Mouse (Mus musculus): Measurements from ENCODE around the gene Agtpbp1.
"Not testable (repeated sequence)": the region's sequence is repeated elsewhere in the genome, so short reads cannot be mapped to it uniquely, and the experiment has no call there.

Gene Agtpbp1

GRCm38 (mm10) chr13:59584947-59585647 lies at the start of gene Agtpbp1, which contains the start of gene Naa35:
TSS of gene Agtpbp1 (minus strand) at chr13:59585227.
TSS of gene Naa35 (plus strand) at chr13:59585259.
- peak; percentile 100 for DNase-seq

GRCm38 (mm10) chr13:59634637-59635036 lies 49.6 kb upstream of the Agtpbp1 start:
- no peak for DNase-seq

DNA sequence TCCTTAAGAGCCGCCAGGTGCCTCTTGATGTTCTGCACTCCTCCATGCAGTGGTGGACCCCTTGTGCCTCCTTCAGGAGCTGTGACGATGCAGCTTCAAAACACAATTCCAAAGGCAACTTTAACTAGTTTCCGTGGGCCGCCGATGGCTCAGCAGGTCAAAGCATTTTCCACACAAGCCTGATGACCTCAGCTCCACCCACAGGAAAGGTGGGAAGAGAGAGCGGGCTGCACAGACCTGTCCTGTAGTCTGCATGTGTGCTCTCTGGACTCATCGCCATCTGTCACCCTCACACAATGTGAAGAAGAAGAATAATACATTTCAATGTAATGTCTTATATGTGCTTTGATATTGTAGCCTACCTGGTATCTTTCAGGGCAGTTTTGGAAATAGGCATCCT lies 41.7 kb upstream of the Agtpbp1 start:
- DNase-seq = peak in 1 of 2 experiments; percentile 24

DNA sequence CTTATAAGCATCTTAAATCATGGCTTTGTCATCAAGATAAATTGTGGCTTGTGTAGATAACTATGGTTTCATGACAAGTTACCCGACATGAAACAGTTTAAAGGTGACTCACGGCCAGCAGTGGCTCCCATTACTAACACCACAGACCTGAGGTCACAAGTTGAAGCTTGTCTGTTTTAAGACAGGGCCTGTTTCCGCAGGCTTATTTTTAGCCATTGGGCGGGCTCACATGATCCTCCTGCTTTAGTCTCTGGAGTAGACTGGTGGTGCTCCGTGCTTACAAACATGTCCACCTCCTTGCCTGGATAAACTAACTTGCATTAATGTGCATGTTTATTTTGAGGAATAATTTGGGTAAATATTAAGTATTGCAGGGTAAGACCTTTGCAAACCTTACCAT lies 39.9 kb upstream of the Agtpbp1 start:
- DNase-seq = no peak

- no peak for DNase-seq
Measured at GRCm38 (mm10) chr13:59624389-59624788, 39.4 kb upstream of the Agtpbp1 start.

GRCm38 (mm10) chr13:59621643-59622489 lies 36.8 kb upstream of the Agtpbp1 start:
- no peak for DNase-seq

- no peak for DNase-seq
Measured at GRCm38 (mm10) chr13:59618463-59618862, 33.4 kb upstream of the Agtpbp1 start.

- no peak for DNase-seq
Measured at GRCm38 (mm10) chr13:59615554-59615953, 30.5 kb upstream of the Agtpbp1 start.

- no peak for DNase-seq
Measured at GRCm38 (mm10) chr13:59615152-59615551, 30.1 kb upstream of the Agtpbp1 start.

DNA sequence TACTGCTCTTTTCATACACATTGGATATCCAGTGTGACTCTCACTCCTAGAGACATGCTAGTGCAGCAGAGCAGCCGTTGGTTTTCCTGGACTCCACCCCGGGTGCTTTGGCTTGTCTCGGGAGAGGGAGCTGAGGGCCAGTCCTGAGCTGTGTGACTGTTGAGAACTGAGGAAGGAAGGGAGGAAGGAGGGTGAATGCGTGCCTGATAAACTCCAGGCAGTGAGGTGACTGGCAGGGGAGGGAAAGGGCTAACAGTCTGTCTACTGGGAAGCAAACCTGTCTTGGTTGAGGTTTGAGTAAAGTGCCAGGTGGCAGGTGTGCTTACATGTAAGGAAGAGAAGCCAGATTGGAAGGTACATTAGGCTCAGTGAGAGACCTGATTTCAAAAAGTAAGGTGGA lies 28.8 kb upstream of the Agtpbp1 start:
- no peak for DNase-seq

DNA sequence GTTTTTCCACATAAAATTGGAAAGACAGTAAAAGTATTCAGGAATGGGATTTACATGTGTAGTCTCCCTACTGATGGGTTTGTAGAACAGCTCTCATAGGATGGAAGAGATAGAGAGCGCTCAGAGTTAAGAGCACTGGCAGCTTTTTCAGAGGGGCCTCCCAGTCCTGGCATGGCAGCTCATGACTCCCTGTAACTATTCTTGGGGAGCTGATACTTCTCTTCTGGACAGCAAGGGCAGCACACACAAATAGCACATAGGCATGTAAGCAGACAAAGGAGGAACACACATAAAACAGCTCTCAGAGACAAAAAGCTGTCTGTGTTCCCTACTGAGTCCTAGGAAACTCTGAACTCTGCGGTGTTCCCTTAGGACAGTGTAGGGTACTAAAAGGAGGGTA lies 25.4 kb upstream of the Agtpbp1 start:
- no peak for DNase-seq

DNA sequence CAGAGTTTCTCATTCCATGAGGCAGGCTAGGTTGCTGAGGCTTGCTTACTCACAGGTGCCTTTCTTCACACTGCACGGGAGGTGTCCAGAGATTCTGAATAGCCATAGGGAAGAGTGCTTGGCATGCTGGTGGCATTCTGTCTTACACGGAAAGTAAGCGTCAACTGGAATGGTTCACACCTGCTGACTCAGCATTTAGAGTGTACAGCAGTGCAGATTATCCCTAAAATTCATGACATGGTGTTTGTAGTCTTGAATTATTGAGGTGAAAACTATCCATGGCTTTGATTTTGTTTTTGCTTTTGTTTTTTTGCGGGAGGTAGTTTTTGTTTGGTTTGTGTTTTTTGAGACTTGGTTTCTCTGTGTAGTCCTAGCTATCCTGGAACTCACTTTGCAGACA lies 24.9 kb upstream of the Agtpbp1 start:
- DNase-seq = no peak

DNA sequence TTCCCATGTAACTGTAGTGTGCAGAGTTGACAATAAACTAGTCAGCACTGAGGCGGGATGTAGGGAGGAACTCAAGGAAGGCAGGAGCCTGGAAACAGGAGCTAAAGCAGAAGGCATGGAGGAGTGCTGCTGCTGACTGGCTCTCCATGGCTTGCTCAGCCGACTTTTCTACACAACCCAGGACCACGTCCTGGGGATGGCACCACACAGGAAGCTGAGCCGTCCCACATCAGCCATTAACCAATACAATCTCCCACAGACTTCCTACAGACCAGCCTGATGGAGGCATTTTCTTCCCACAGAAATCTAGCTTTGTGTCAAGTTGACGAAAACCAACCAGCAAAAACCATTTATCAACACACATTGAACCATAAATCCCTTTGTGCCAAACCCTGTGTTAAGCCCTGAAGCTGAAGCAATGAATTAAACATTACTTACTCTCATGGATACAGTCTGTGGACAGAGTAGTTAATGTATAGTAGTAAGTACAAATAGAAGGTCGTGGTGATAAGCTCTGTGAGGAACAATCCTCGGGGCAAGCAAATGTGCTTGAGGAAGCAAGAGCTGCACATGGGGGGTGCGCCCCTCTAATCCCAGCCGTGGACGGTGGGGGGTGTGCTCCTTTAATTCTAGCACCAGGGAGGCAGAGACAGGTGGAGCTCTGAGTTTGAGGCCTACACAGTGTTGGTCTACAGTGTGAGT lies 20.3 kb upstream of the Agtpbp1 start:
- DNase-seq = no peak

- DNase-seq = no peak
Measured at GRCm38 (mm10) chr13:59604511-59604910, 19.5 kb upstream of the Agtpbp1 start.

- DNase-seq = no peak
Measured at GRCm38 (mm10) chr13:59603096-59603495, 18.1 kb upstream of the Agtpbp1 start.

- DNase-seq = no peak
Measured at GRCm38 (mm10) chr13:59592630-59593029, 7.6 kb upstream of the Agtpbp1 start.

DNA sequence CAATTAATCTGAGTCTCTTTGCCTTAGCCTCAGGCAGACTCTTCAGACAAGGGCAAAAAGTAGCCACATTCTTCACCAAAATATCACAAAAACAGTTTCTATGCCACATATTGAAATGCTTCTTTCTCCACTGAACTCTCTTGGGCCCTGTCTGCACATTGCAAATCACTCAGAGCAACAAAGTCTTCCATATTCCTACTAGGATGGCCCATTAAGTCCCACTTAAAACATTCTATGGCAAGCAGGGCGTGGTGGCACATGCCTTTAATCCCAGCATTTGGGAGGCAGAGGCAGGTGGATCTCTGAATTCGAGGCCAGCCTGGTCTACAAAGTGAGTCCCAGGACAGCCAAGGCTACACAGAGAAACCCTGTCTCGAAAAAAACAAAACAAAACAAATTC lies 7.0 kb upstream of the Agtpbp1 start:
- DNase-seq = not testable (repeated sequence)

- DNase-seq = no peak
Measured at GRCm38 (mm10) chr13:59590691-59591090, 5.7 kb upstream of the Agtpbp1 start.

- DNase-seq = no peak
Measured at GRCm38 (mm10) chr13:59589672-59590071, 4.6 kb upstream of the Agtpbp1 start.

DNA sequence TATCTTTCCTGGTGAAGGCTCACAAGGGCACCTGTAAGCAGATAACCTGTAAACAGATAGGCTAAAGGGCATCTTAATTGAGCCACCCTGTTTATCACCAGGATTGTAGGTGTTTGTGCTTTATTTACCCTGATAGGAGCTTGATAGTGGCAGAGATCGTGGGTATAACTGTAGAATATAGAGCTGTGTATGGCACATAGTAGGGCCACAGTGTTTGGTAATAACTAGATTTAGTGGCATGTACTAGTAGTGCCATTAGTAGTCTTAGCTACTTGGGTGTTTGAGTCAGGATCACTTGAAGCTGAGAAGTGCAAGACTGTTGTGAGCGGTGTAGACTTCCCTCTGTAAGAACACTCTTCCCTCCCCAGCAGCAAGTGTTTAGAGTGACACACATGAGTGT lies 2.2 kb upstream of the Agtpbp1 start:
- DNase-seq = no peak

DNA sequence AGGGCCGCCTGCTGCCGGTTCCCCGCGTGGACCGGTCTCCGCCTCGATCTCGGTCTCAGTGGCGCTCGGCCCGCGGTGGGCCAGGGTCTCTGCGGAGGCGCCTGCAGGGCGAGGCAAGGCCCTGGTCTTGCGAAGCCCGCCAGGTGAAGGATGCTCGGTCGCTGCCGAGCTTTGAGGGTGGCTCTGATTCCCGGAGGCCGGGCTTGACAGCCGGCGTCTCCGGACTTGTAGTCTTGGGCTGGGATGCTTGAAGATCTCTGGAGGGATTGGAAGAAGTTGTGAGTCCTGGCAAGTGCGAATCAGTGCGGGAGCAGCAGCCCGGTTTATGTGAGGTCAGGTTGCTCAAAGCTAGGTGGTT lies 600 bp upstream of the Agtpbp1 start:
- DNase-seq = no peak

- peak; percentile 76 to 81 for DNase-seq
Measured at GRCm38 (mm10) chr13:59584481-59584880, 546 bp downstream of the Agtpbp1 start.

GRCm38 (mm10) chr13:59580954-59581353 lies 4.1 kb downstream of the Agtpbp1 start:
- DNase-seq = no peak

DNA sequence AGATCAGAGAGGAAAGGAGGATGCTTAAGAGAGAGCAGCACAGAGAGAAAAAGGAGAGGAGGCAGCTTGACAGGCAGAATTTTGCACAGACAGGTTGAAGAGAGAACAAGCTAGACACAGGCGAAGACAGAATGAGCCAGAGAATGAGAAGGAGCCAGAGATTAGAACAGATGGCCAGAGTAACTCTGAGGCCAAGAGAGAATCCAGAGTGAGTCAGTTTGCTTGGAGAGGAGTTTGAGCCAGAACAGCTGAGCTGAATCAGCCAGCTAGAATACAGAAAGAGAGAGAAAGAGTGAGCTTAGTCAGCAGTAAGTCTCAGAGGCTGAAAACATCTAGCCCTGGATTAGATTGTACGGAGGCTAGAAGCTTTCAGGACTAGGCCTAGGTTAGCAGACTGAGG lies 12.5 kb downstream of the Agtpbp1 start:
- DNase-seq = peak; percentile 58 to 62

All from cerebellum, postnatal 10 days (tissue).